Mouse (Mus musculus): ENCODE measurements around the gene Dclk1. TPM values are rescaled to one million over a fixed set of nuclear protein-coding genes. Genes with fewer than 3 reads are reported as not detected.
A peak's percentile ranks its signal among the peaks of the same experiment; 100 is the strongest.

The Dclk1 gene
- polyA plus RNA-seq, 2 experiments, result 23.3 to 66.2 TPM

DNA sequence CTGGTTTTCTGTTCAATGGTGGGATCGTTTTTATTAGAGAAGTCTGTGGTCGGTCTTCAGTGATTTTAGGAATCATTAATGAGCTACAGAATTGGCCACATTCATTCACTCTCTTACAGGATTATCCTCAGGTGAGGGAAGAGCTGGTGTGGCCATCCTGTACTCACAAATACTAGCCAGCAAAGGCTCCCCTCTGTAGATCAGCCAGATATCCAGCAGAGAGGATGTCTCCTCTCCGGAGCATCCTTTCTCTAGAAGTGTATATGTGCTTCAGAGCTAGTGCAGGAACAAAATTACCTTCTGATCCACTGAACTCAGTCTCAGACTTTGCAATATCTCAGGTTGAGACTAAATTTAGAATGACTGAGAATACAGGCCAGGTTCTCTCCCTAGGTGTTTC, 222.1 kb downstream of the Dclk1 start:
- DNase-seq (ENCODE audit: low spot score) (no peak), ATAC-seq (ENCODE audit: low FRiP score, low read depth) (no peak)
- Histone ChIP-seq H3K36me3 (ENCODE audit: control insufficient read depth, insufficient read depth, low read length) (no peaks in the 10 kb centered on the region), H3K27me3 (ENCODE audit: control insufficient read depth, insufficient read depth, low read length) (no peaks in the 10 kb centered on the region), H3K4me2 (replicated peaks; ENCODE audit: low read depth, low read length, severe bottlenecking) (no peak overlapping the region), H3K4me1 (ENCODE audit: control insufficient read depth, insufficient read depth, low read length) (peaks cover 10% of the 10 kb centered on the region), H3K9ac (ENCODE audit: low read depth, low read length, severe bottlenecking) (no peak overlapping the region), H3K9me3 (ENCODE audit: control insufficient read depth, low read length) (no peaks in the 10 kb centered on the region), H3K27ac (replicated peaks; ENCODE audit: low read depth, low read length) (no peak overlapping the region), H3K4me3 (replicated peaks; ENCODE audit: low read length) (no peak overlapping the region)
- 64% methylated on average over 3 of the region's 3 CpGs for WGBS
- no peak for TF ChIP-seq POLR2A (IDR thresholded peaks at IDR 0.05; ENCODE audit: borderline replicate concordance, extremely low read depth, insufficient read depth, insufficient read length)

GRCm38 (mm10) chr3:55465785-55466184, 223.6 kb downstream of the Dclk1 start:
- Histone ChIP-seq H3K4me2 (replicated peaks; ENCODE audit: low read depth, low read length, severe bottlenecking) (no peak overlapping the region), H3K9ac (ENCODE audit: low read depth, low read length, severe bottlenecking) (no peak overlapping the region), H3K27ac (replicated peaks; ENCODE audit: low read depth, low read length) (no peak overlapping the region), H3K4me1 (ENCODE audit: control insufficient read depth, insufficient read depth, low read length) (peaks cover 10% of the 10 kb centered on the region), H3K9me3 (ENCODE audit: control insufficient read depth, low read length) (no peaks in the 10 kb centered on the region), H3K27me3 (ENCODE audit: control insufficient read depth, insufficient read depth, low read length) (no peaks in the 10 kb centered on the region), H3K4me3 (replicated peaks; ENCODE audit: low read length) (no peak overlapping the region), H3K36me3 (ENCODE audit: control insufficient read depth, insufficient read depth, low read length) (no peaks in the 10 kb centered on the region)
- WGBS, result 87% methylated on average over 8 of the region's 8 CpGs
- DNase-seq (ENCODE audit: low spot score) (no peak), ATAC-seq (ENCODE audit: low FRiP score, low read depth) (no peak)
- TF ChIP-seq POLR2A (IDR thresholded peaks at IDR 0.05; ENCODE audit: borderline replicate concordance, extremely low read depth, insufficient read depth, insufficient read length), result no peak

GRCm38 (mm10) chr3:55466348-55466747, 224.2 kb downstream of the Dclk1 start:
- H3K4me1 ChIP-seq (ENCODE audit: control insufficient read depth, insufficient read depth, low read length), result peaks cover 10% of the 10 kb centered on the region
- no peak overlapping the region for H3K4me2 ChIP-seq (replicated peaks; ENCODE audit: low read depth, low read length, severe bottlenecking)
- H3K36me3 ChIP-seq (ENCODE audit: control insufficient read depth, insufficient read depth, low read length), result no peaks in the 10 kb centered on the region
- DNase-seq (ENCODE audit: low spot score) (no peak), ATAC-seq (ENCODE audit: low FRiP score, low read depth) (no peak)
- H3K4me3 ChIP-seq (replicated peaks; ENCODE audit: low read length), result no peak overlapping the region
- TF ChIP-seq POLR2A (IDR thresholded peaks at IDR 0.05; ENCODE audit: borderline replicate concordance, extremely low read depth, insufficient read depth, insufficient read length), result no peak
- H3K27ac ChIP-seq (replicated peaks; ENCODE audit: low read depth, low read length), result no peak overlapping the region
- WGBS, result 79% methylated on average over 9 of the region's 9 CpGs
- H3K9ac ChIP-seq (ENCODE audit: low read depth, low read length, severe bottlenecking), result no peak overlapping the region
- H3K9me3 ChIP-seq (ENCODE audit: control insufficient read depth, low read length), result no peaks in the 10 kb centered on the region
- no peaks in the 10 kb centered on the region for H3K27me3 ChIP-seq (ENCODE audit: control insufficient read depth, insufficient read depth, low read length)

DNA sequence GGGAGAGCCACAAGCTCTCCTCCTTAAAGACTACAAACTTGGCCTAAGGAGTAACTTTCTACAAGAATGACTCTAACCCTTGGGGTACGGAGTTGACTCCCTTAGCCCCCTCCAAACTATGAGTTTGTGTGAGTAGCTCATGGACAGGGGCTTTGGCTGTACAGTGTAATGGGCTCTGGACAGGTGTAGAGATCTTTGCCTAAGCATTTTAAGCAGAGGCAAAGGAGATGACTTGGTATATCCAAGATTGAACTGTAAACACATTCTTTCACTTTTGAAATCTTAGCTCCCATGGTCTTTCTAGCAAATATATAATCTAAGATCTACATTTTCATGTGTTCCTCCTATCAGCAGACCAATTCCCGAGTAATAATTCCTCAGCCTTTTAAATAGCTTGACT, 229.9 kb downstream of the Dclk1 start, which contains the start of gene Gm21954:
TSS of gene Gm21954 (minus strand) at position 101 of the 400 bp plus-strand sequence.
- no peaks in the 10 kb centered on the region for H3K36me3 ChIP-seq (ENCODE audit: control insufficient read depth, insufficient read depth, low read length)
- no peaks in the 10 kb centered on the region for H3K27me3 ChIP-seq (ENCODE audit: control insufficient read depth, insufficient read depth, low read length)
- H3K9me3 ChIP-seq (ENCODE audit: control insufficient read depth, low read length), result no peaks in the 10 kb centered on the region
- no peak within 1 kb of the TSS for H3K4me3 ChIP-seq (replicated peaks; ENCODE audit: low read length)
- H3K9ac ChIP-seq (ENCODE audit: low read depth, low read length, severe bottlenecking), result no peak within 1 kb of the TSS
- no peak for ATAC-seq (ENCODE audit: low FRiP score, low read depth)
- no peak for DNase-seq (ENCODE audit: low spot score)
- peaks cover 10% of the 10 kb centered on the region; the same call in 1 of the 2 replicates for H3K4me1 ChIP-seq (ENCODE audit: control insufficient read depth, insufficient read depth, low read length)
- TF ChIP-seq POLR2A (IDR thresholded peaks at IDR 0.05; ENCODE audit: borderline replicate concordance, extremely low read depth, insufficient read depth, insufficient read length), result no peak
- 96% methylated on average over 2 of the region's 2 CpGs for WGBS
- no peak within 1 kb of the TSS for H3K27ac ChIP-seq (replicated peaks; ENCODE audit: low read depth, low read length)
- no peak within 1 kb of the TSS for H3K4me2 ChIP-seq (replicated peaks; ENCODE audit: low read depth, low read length, severe bottlenecking)

GRCm38 (mm10) chr3:55473146-55473545, 231.0 kb downstream of the Dclk1 start:
- 28% methylated on average over 6 of the region's 6 CpGs for WGBS
- no peak for TF ChIP-seq POLR2A (IDR thresholded peaks at IDR 0.05; ENCODE audit: borderline replicate concordance, extremely low read depth, insufficient read depth, insufficient read length)
- H3K36me3 ChIP-seq (ENCODE audit: control insufficient read depth, insufficient read depth, low read length), result no peaks in the 10 kb centered on the region
- no peak overlapping the region for H3K4me2 ChIP-seq (replicated peaks; ENCODE audit: low read depth, low read length, severe bottlenecking)
- no peak overlapping the region for H3K4me3 ChIP-seq (replicated peaks; ENCODE audit: low read length)
- H3K9ac ChIP-seq (ENCODE audit: low read depth, low read length, severe bottlenecking), result no peak overlapping the region
- no peak overlapping the region for H3K27ac ChIP-seq (replicated peaks; ENCODE audit: low read depth, low read length)
- no peaks in the 10 kb centered on the region for H3K9me3 ChIP-seq (ENCODE audit: control insufficient read depth, low read length)
- ATAC-seq (ENCODE audit: low FRiP score, low read depth), result peak; percentile 47; the same call in 1 of the 2 replicates
- peaks cover 12% of the 10 kb centered on the region; the same call in 1 of the 2 replicates for H3K4me1 ChIP-seq (ENCODE audit: control insufficient read depth, insufficient read depth, low read length)
- DNase-seq (ENCODE audit: low spot score), result no peak
- H3K27me3 ChIP-seq (ENCODE audit: control insufficient read depth, insufficient read depth, low read length), result no peaks in the 10 kb centered on the region

GRCm38 (mm10) chr3:55476694-55477093, 234.5 kb downstream of the Dclk1 start:
- H3K36me3 ChIP-seq (ENCODE audit: control insufficient read depth, insufficient read depth, low read length), result no peaks in the 10 kb centered on the region
- H3K4me1 ChIP-seq (ENCODE audit: control insufficient read depth, insufficient read depth, low read length), result peaks cover 37% of the 10 kb centered on the region
- no peak overlapping the region for H3K9ac ChIP-seq (ENCODE audit: low read depth, low read length, severe bottlenecking)
- 92% methylated on average over 7 of the region's 7 CpGs for whole genome bisulfite sequencing
- no peak overlapping the region for H3K27ac ChIP-seq (replicated peaks; ENCODE audit: low read depth, low read length)
- DNase-seq (ENCODE audit: low spot score) (no peak), ATAC-seq (ENCODE audit: low FRiP score, low read depth) (no peak)
- no peak overlapping the region for H3K4me3 ChIP-seq (replicated peaks; ENCODE audit: low read length)
- H3K27me3 ChIP-seq (ENCODE audit: control insufficient read depth, insufficient read depth, low read length), result no peaks in the 10 kb centered on the region
- H3K9me3 ChIP-seq (ENCODE audit: control insufficient read depth, low read length), result no peaks in the 10 kb centered on the region
- TF ChIP-seq POLR2A (IDR thresholded peaks at IDR 0.05; ENCODE audit: borderline replicate concordance, extremely low read depth, insufficient read depth, insufficient read length), result no peak
- H3K4me2 ChIP-seq (replicated peaks; ENCODE audit: low read depth, low read length, severe bottlenecking), result no peak overlapping the region

Data from limb, embryonic 14.5 days (tissue).